Mouse (Mus musculus) kidney, postnatal 0 days (tissue): ENCODE data around the gene Egfl7. TPM values are rescaled to one million over a fixed set of nuclear protein-coding genes. Genes with fewer than 3 reads are reported as not detected.

Source experiments
- ATAC-seq: fragments of 200-750 bp; cut with Nextera tagmentation; replicated peaks from 2 replicates; pipeline ENCODE4 v1.8.0; 2017; ENCODE audit warnings: low read depth, moderate number of reproducible peaks, moderate TSS enrichment, moderate library complexity; ENCODE audit not compliant: low FRiP score
- DNase-seq: peaks from one replicate; pipeline ENCODE4 v3.0.0-alpha.2; 2016; ENCODE audit warnings: low spot score
- H3K27ac ChIP-seq: fragments of 300-500 bp; sonication (generic); 2 replicates; pipeline ENCODE4 v1.5.1; 2014; ENCODE audit warnings: mild to moderate bottlenecking
- H3K27me3 ChIP-seq: fragments of 300-500 bp; sonication (generic); 2 replicates; pipeline ENCODE4 v1.6.1; 2014; ENCODE audit warnings: low read length, mixed read lengths; ENCODE audit not compliant: insufficient read depth
- H3K36me3 ChIP-seq: fragments of 300-500 bp; sonication (generic); 2 replicates; pipeline ENCODE4 v1.6.1; 2014; ENCODE audit warnings: low read length, mixed read lengths; ENCODE audit not compliant: insufficient read depth
- H3K4me1 ChIP-seq: fragments of 300-500 bp; sonication (generic); replicated peaks from 2 replicates; pipeline ENCODE4 v1.6.1; 2014; ENCODE audit warnings: antibody characterized with exemption, low read length, mixed read lengths; ENCODE audit not compliant: insufficient read depth
- H3K4me2 ChIP-seq: fragments of 300-500 bp; sonication (generic); 2 replicates; pipeline ENCODE4 v1.6.1; 2014; ENCODE audit warnings: mild to moderate bottlenecking, low read length, moderate library complexity, mixed read lengths
- H3K4me3 ChIP-seq: fragments of 300-500 bp; sonication (generic); replicated peaks from 2 replicates; pipeline ENCODE4 v1.5.1; 2014; ENCODE audit warnings: low read depth, low read length
- H3K9ac ChIP-seq: fragments of 300-500 bp; sonication (generic); 2 replicates; pipeline ENCODE4 v1.6.1; 2014; ENCODE audit warnings: low read depth, low read length
- H3K9me3 ChIP-seq: fragments of 300-500 bp; sonication (generic); replicated peaks from 2 replicates; pipeline ENCODE4 v1.6.1; 2016; ENCODE audit warnings: low read length, inconsistent platforms, mixed read lengths
- CTCF ChIP-seq: IDR thresholded peaks from 2 replicates; pipeline ENCODE4 v1.5.1; 2016; ENCODE audit warnings: antibody characterized with exemption, low read depth, mild to moderate bottlenecking, moderate library complexity
- WGBS: fragments of 180-500 bp; shearing (Covaris S2); extraction: QIAGEN DNeasy Blood & Tissue Kit; methylation state at CpG from one replicate; pipeline ENCODE4 v1.1.7; 2014; 5-methylcytosine and 5-hydroxymethylcytosine counted together
- microRNA counts: library from miRNA; unstranded; fragments of <30 nt; microRNA quantifications from one replicate; lab custom pipeline; 2015
- microRNA-seq: library from miRNA; unstranded; fragments of <30 nt; microRNA quantifications from one replicate; pipeline ENCODE4, GENCODE M21; 2016
- polyA plus RNA-seq: library from polyadenylated mRNA; unstranded; fragments of >200 nt; fragmentation: Nextera tagmentation; extraction: Ambion mirVana; gene quantifications from 2 replicates; pipeline ENCODE4 v1.2.1, GENCODE M21; 2015

Egfl7 gene
- polyA plus RNA-seq, 1 experiment from 2014 or later: 211 TPM

- H3K4me3 ChIP-seq: no peak overlapping the region
- ATAC-seq: no peak
- no peak overlapping the region for H3K9ac ChIP-seq
- H3K27me3 ChIP-seq: no peaks in the 10 kb centered on the region
- H3K4me2 ChIP-seq: no peak overlapping the region
- H3K36me3 ChIP-seq: peaks cover 14% of the 10 kb centered on the region; the same call in 1 of the 2 replicates
- TF ChIP-seq CTCF: no peak
- no peak for DNase-seq
- peaks cover 8% of the 10 kb centered on the region; the same call in 1 of the 2 replicates for H3K4me1 ChIP-seq
- H3K9me3 ChIP-seq: no peaks in the 10 kb centered on the region
- peak overlapping the region; percentile 48; the same call in 1 of the 2 replicates for H3K27ac ChIP-seq
- WGBS: 77% methylated on average over 7 of the region's 7 CpGs
These were observed 61.3 kb downstream of the Egfl7 start for GRCm38 (mm10) chr2:26641006-26641647.

MicroRNAs within 50 kb of the gene (microRNA counts, 519-probe panel; counts per million panel counts)
- 8,545 counts per million, percentile 100 among the panel's probes with 10 or more counts for microRNA mmu-miR-126-3p (lab: Ali Mortazavi, UCI)
- 6,170 counts per million, percentile 91 among the panel's probes with 10 or more counts for microRNA mmu-miR-126-5p (lab: Ali Mortazavi, UCI)

Small RNAs within 50 kb of the gene (microRNA-seq; reads per million reads assigned to microRNA genes)
- gene Mir126a (1.0 reads per million), gene Mir126b (not detected)

Other genes starting within 250 kb of the Egfl7 start
- 24.2 and 25.8 TPM in 2 replicates for gene Dnlz, start 227.9 kb upstream of the Egfl7 start, polyA plus RNA-seq
- gene Card9, start 219.1 kb upstream of the Egfl7 start, polyA plus RNA-seq: 1.1 TPM in 2 replicates
- gene Snapc4, start 199.4 kb upstream of the Egfl7 start, polyA plus RNA-seq: 12.9 and 14.6 TPM in 2 replicates
- 88.0 and 94.9 TPM in 2 replicates for gene Entr1, start 190.7 kb upstream of the Egfl7 start, polyA plus RNA-seq
- 74.3 and 80.9 TPM in 2 replicates for gene Pmpca, start 190.7 kb upstream of the Egfl7 start, polyA plus RNA-seq
- 18.6 and 18.9 TPM in 2 replicates for gene Inpp5e, start 170.8 kb upstream of the Egfl7 start, polyA plus RNA-seq
- gene Sec16a, start 134.8 kb upstream of the Egfl7 start, polyA plus RNA-seq: 16.4 and 16.6 TPM in 2 replicates
- 12.1 and 12.9 TPM in 2 replicates for gene Notch1, start 63.4 kb upstream of the Egfl7 start, polyA plus RNA-seq
- gene Gm20532, start 6.6 kb downstream of the Egfl7 start, polyA plus RNA-seq: not detected in 2 replicates
- 53.8 and 57.1 TPM in 2 replicates for gene Agpat2, start 24.4 kb downstream of the Egfl7 start, polyA plus RNA-seq
- gene Fam69b, start 48.4 kb downstream of the Egfl7 start, polyA plus RNA-seq: 27.3 and 29.5 TPM in 2 replicates
- gene Lcn4, start 91.3 kb downstream of the Egfl7 start, polyA plus RNA-seq: not detected in 2 replicates